Mouse (Mus musculus) forebrain, embryonic 11.5 days (tissue): ENCODE data around the gene Pabpc4. TPM values are rescaled to one million over a fixed set of nuclear protein-coding genes. Genes with fewer than 3 reads are reported as not detected.

Source experiments
- ATAC-seq: fragments of 200-750 bp; cut with Nextera tagmentation; replicated peaks from 2 replicates; pipeline ENCODE4 v1.8.0; 2017; ENCODE audit warnings: moderate TSS enrichment; ENCODE audit not compliant: low FRiP score
- DNase-seq: peaks from one replicate; pipeline ENCODE4 v3.0.0-alpha.2; 2017; ENCODE audit warnings: low spot score
- H3K27ac ChIP-seq: fragments of 300-500 bp; sonication (generic); 2 replicates; pipeline ENCODE4 v1.5.1; 2014; ENCODE audit warnings: low read depth, low read length
- H3K27me3 ChIP-seq: fragments of 300-500 bp; sonication (generic); 2 replicates; pipeline ENCODE4 v1.6.1; 2014; ENCODE audit warnings: mild to moderate bottlenecking, low read length, mixed read lengths; ENCODE audit not compliant: control insufficient read depth, insufficient read depth
- H3K36me3 ChIP-seq: fragments of 300-500 bp; sonication (generic); 2 replicates; pipeline ENCODE4 v1.6.1; 2014; ENCODE audit warnings: mild to moderate bottlenecking, low read length, moderate library complexity, mixed read lengths; ENCODE audit not compliant: control insufficient read depth, insufficient read depth
- H3K4me1 ChIP-seq: fragments of 300-500 bp; sonication (generic); replicated peaks from 2 replicates; pipeline ENCODE4 v1.6.1; 2014; ENCODE audit warnings: low read length, mixed read lengths; ENCODE audit not compliant: control insufficient read depth, insufficient read depth
- H3K4me2 ChIP-seq: fragments of 300-500 bp; sonication (generic); 2 replicates; pipeline ENCODE4 v1.6.1; 2014; ENCODE audit warnings: low read depth, mild to moderate bottlenecking, low read length, moderate library complexity, mixed read lengths; ENCODE audit not compliant: severe bottlenecking
- H3K4me3 ChIP-seq: fragments of 300-500 bp; sonication (generic); 2 replicates; pipeline ENCODE4 v1.5.1; 2014; ENCODE audit warnings: low read depth, low read length
- H3K9ac ChIP-seq: fragments of 300-500 bp; sonication (generic); 2 replicates; pipeline ENCODE4 v1.6.1; 2014; ENCODE audit warnings: low read length
- H3K9me3 ChIP-seq: fragments of 300-500 bp; sonication (generic); 2 replicates; pipeline ENCODE4 v1.6.1; 2016; ENCODE audit warnings: low read length, mixed read lengths; ENCODE audit not compliant: control insufficient read depth
- WGBS: fragments of 180-500 bp; shearing (Covaris S2); extraction: QIAGEN DNeasy Blood & Tissue Kit; methylation state at CpG from one replicate; pipeline ENCODE4 v1.1.7; 2014; 5-methylcytosine and 5-hydroxymethylcytosine counted together
- polyA plus RNA-seq: library from polyadenylated mRNA; unstranded; fragments of >200 nt; fragmentation: Nextera tagmentation; extraction: Ambion mirVana; gene quantifications from 2 replicates; pipeline ENCODE4 v1.2.1, GENCODE M21; 2014

Gene Pabpc4
- polyA plus RNA-seq, 1 experiment from 2014 or later, result 47.0 TPM

DNA sequence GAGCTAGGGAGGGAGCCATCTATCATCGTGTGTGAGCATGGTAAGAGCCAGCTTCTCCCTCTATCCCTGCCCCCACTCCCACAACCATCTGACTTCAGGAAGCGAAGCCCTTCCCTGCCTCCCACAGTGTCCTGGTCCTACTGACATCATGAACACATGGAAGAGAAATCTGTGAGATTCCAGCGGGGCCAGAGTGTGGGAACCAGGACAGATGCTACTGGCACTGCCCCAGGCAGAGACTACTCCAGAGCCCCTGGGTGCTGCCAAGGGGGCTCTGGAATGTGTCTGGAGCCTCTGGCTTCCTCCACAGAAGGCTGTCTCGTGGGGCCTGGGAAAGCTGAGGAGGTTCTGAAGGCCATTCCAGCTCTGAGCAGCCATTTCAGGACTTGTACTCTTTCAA is 34.4 kb upstream of the Pabpc4 start:
- H3K36me3 ChIP-seq, result no peaks in the 10 kb centered on the region
- H3K4me2 ChIP-seq, result no peak overlapping the region
- no peak overlapping the region for H3K27ac ChIP-seq
- no peaks in the 10 kb centered on the region for H3K9me3 ChIP-seq
- H3K27me3 ChIP-seq, result no peaks in the 10 kb centered on the region; the same call in 1 of the 2 replicates
- DNase-seq (no peak), ATAC-seq (no peak)
- 45% methylated on average over 4 of the region's 4 CpGs for WGBS
- H3K4me1 ChIP-seq, result no peaks in the 10 kb centered on the region
- H3K4me3 ChIP-seq, result no peak overlapping the region
- no peak overlapping the region for H3K9ac ChIP-seq

GRCm38 (mm10) chr4:123228270-123228669 is 33.9 kb upstream of the Pabpc4 start:
- H3K4me3 ChIP-seq, result no peak overlapping the region
- no peak overlapping the region for H3K4me2 ChIP-seq
- 57% methylated on average over 2 of the region's 2 CpGs for WGBS
- H3K9me3 ChIP-seq, result no peaks in the 10 kb centered on the region
- DNase-seq (no peak), ATAC-seq (no peak)
- peaks cover 4% of the 10 kb centered on the region for H3K27me3 ChIP-seq
- H3K36me3 ChIP-seq, result no peaks in the 10 kb centered on the region
- H3K27ac ChIP-seq, result no peak overlapping the region
- peaks cover 1% of the 10 kb centered on the region; the same call in 1 of the 2 replicates for H3K4me1 ChIP-seq
- H3K9ac ChIP-seq, result no peak overlapping the region

- Histone ChIP-seq H3K4me1 (peaks cover 6% of the 10 kb centered on the region; the same call in 1 of the 2 replicates), H3K4me3 (no peak overlapping the region), H3K27me3 (peaks cover 9% of the 10 kb centered on the region), H3K36me3 (no peaks in the 10 kb centered on the region), H3K4me2 (no peak overlapping the region), H3K9me3 (no peaks in the 10 kb centered on the region), H3K9ac (no peak overlapping the region), H3K27ac (no peak overlapping the region)
- whole genome bisulfite sequencing, result 89% methylated on average over 11 of the region's 11 CpGs
- DNase-seq, result no peak
- no peak for ATAC-seq
These were observed 33.0 kb upstream of the Pabpc4 start for GRCm38 (mm10) chr4:123229166-123229565.

DNA sequence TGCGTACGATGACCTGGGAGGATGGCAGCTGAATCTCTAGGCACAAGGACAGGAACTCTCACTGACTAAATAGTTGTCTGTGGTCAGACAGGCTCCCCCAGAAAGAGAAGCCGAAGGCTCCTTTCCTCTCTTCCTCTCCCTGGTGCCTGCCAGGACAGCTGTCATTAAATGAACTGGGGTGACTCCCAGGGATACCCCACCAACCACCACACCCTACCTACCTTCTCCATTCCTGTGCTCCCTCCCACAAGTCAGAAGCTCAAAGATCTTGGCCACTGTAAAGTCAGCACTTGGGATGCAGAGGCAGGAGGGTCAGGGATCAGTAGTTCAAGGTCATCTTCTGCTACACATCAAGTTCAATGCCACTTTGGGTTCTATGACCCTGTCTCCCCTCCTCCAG is 29.3 kb upstream of the Pabpc4 start:
- Histone ChIP-seq H3K36me3 (no peaks in the 10 kb centered on the region), H3K9ac (no peak overlapping the region), H3K4me3 (no peak overlapping the region), H3K27ac (no peak overlapping the region), H3K9me3 (no peaks in the 10 kb centered on the region), H3K27me3 (peaks cover 17% of the 10 kb centered on the region), H3K4me1 (peaks cover 6% of the 10 kb centered on the region; the same call in 1 of the 2 replicates), H3K4me2 (no peak overlapping the region)
- 65% methylated on average over 3 of the region's 3 CpGs for WGBS
- DNase-seq (no peak), ATAC-seq (no peak)

DNA sequence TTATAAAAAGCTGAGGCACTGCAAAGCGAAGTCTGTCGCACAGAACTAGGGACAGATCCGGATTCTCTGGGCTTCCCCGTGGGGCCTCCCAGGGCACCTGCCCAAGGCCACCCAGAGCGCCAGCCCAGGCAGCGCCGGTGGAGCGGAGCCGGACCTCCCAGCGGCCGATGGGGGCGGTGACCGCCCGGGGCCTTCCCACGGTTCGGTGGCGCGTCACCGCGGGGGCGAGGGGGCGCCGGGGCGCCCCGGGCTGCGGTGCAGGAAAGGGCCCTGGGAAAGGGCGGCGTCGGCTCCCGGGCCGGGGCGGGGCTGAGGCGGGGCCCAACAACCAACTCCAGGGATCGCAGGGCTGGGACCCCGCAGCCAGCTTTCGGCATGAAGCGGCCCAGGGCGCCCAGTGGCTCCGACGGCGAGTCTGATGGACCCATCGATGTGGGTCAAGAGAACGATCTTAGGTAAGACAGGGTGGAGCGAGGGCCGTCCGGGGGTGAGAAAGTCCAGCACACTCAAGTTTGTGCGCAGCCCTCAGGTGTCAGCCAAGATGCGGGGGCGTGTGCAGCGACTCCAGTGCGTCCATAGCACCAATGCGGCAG is 28.6 kb upstream of the Pabpc4 start, which contains the start of gene Heyl:
Heyl (plus strand) TSS at position 65 of the 593 bp plus-strand sequence.
- Histone ChIP-seq H3K4me2 (peak within 1 kb of the TSS; percentile 89), H3K27ac (no peak within 1 kb of the TSS), H3K36me3 (no peaks in the 10 kb centered on the region), H3K4me3 (peak within 1 kb of the TSS; percentile 36), H3K9me3 (no peaks in the 10 kb centered on the region), H3K4me1 (peaks cover 6% of the 10 kb centered on the region; the same call in 1 of the 2 replicates), H3K27me3 (peaks cover 17% of the 10 kb centered on the region), H3K9ac (peak within 1 kb of the TSS; percentile 42)
- ATAC-seq (peak; percentile 76), DNase-seq (peak; percentile 77)
- 2% methylated on average over 52 of the region's 52 CpGs for WGBS

- no peak for DNase-seq
- Histone ChIP-seq H3K4me3 (no peak overlapping the region), H3K9ac (no peak overlapping the region), H3K27me3 (peaks cover 30% of the 10 kb centered on the region), H3K27ac (no peak overlapping the region), H3K4me2 (no peak overlapping the region), H3K4me1 (peaks cover 6% of the 10 kb centered on the region; the same call in 1 of the 2 replicates), H3K9me3 (no peaks in the 10 kb centered on the region), H3K36me3 (no peaks in the 10 kb centered on the region)
- whole genome bisulfite sequencing, result 68% methylated on average over 9 of the region's 9 CpGs
- no peak for ATAC-seq
These were observed 26.2 kb upstream of the Pabpc4 start for GRCm38 (mm10) chr4:123235835-123236430.

- WGBS, result 84% methylated on average over 13 of the region's 13 CpGs
- Histone ChIP-seq H3K27ac (no peak overlapping the region), H3K36me3 (no peaks in the 10 kb centered on the region), H3K9ac (no peak overlapping the region), H3K27me3 (peaks cover 30% of the 10 kb centered on the region), H3K4me3 (no peak overlapping the region), H3K4me1 (peaks cover 6% of the 10 kb centered on the region; the same call in 1 of the 2 replicates), H3K9me3 (no peaks in the 10 kb centered on the region), H3K4me2 (no peak overlapping the region)
- DNase-seq (no peak), ATAC-seq (no peak)
These were observed 25.6 kb upstream of the Pabpc4 start for GRCm38 (mm10) chr4:123236431-123237031.

DNA sequence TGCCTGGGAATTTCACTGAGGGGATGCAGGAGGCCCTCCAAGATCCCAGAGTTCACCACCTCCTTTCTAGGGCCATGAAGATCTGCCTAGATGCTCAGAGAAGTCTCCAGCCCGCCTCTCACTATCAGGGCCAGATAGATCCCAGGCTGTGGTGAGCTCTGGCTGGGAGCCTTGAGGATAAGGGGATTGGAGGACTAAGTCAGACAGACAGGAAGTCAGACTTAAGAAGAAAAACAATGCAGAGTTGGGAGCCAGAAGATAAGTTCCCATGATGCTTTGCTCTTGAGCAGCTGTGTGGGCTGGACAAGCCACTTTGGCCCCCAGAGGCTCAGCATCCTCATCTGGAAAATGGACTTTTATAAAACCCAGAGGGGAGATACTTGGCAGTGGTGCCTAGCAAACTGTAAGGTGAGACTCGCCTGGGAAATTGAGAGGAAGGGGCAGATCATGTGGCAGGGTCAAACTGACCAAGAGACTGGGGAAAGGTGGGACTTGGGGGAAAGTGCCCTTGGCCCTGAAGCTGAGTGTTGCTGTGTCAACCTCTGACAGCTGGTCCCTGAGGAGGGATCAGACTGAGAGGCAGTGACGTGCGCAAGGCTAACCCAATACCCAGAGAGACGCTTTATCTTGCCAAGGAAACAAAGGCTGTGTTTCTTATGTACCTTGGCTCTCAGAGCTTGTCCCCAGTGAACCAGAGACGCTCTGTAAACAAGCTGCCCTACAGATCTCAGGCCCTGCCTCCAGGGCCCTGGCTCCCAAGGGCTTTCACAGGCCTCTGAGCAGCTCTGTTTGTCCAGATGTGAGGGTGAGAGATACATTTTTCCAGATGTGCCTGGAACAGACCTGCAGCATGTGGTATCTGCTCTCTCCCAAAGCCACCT is 24.5 kb upstream of the Pabpc4 start:
- Histone ChIP-seq H3K36me3 (no peaks in the 10 kb centered on the region), H3K27ac (no peak overlapping the region), H3K9me3 (no peaks in the 10 kb centered on the region), H3K27me3 (peaks cover 30% of the 10 kb centered on the region), H3K9ac (no peak overlapping the region), H3K4me2 (no peak overlapping the region), H3K4me1 (peaks cover 6% of the 10 kb centered on the region; the same call in 1 of the 2 replicates), H3K4me3 (no peak overlapping the region)
- DNase-seq (no peak), ATAC-seq (no peak)
- 73% methylated on average over 6 of the region's 6 CpGs for WGBS
